Mouse (Mus musculus): ENCODE results near the gene Astl. TPM values are rescaled to one million over a fixed set of nuclear protein-coding genes. Genes with fewer than 3 reads are reported as not detected.

Gene Astl
- polyA plus RNA-seq, 1 experiment, result 0.01 TPM

GRCm38 (mm10) chr2:127398738-127399137, 60.3 kb downstream of the Astl start:
- no peak overlapping the region for H3ac ChIP-seq (ENCODE audit: control insufficient read depth, insufficient read length)
- no peaks in the 10 kb centered on the region for H3K79me2 ChIP-seq (ENCODE audit: control insufficient read depth, insufficient read depth)
- peaks cover 23% of the 10 kb centered on the region for H3K27me3 ChIP-seq (ENCODE audit: control insufficient read depth, insufficient read depth, insufficient read length)
- no peak for TF ChIP-seq SRF (IDR thresholded peaks at IDR 0.05; ENCODE audit: control insufficient read depth, insufficient read length, low read depth)
- TF ChIP-seq TCF12 (IDR thresholded peaks at IDR 0.05; ENCODE audit: insufficient read depth, poor library complexity, severe bottlenecking), result no peak
- no peak for TF ChIP-seq POLR2AphosphoS2 (IDR thresholded peaks at IDR 0.05; ENCODE audit: insufficient read length, low read depth)
- no peak for TF ChIP-seq MAX (IDR thresholded peaks at IDR 0.05; ENCODE audit: low read depth)
- TF ChIP-seq REST (IDR thresholded peaks at IDR 0.05; ENCODE audit: insufficient read depth, insufficient read length), result no peak
- no peak for TF ChIP-seq E2F4 (IDR thresholded peaks at IDR 0.05; ENCODE audit: insufficient read depth)
- no peak for TF ChIP-seq MYOD1 (IDR thresholded peaks at IDR 0.05; ENCODE audit: control insufficient read depth in 1 of 3, insufficient read length in 2 of 3, low read depth in 2 of 3)
- TF ChIP-seq POLR2A (IDR thresholded peaks at IDR 0.05; ENCODE audit: insufficient read length, low read depth), result no peak
- TF ChIP-seq TCF3 (IDR thresholded peaks at IDR 0.05; ENCODE audit: insufficient read length, low read depth), result no peak
- TF ChIP-seq MYOG (IDR thresholded peaks at IDR 0.05; ENCODE audit: control insufficient read depth in 1 of 3, insufficient read depth in 1 of 3, insufficient read length in 2 of 3, low read depth in 2 of 3), result no peak
- TF ChIP-seq USF1 (IDR thresholded peaks at IDR 0.05; ENCODE audit: low read depth), result no peak
- no peak for TF ChIP-seq CEBPB (IDR thresholded peaks at IDR 0.05; ENCODE audit: insufficient read depth, poor library complexity, severe bottlenecking)
- H3K4me3 ChIP-seq, result no peak overlapping the region
- no peak overlapping the region for H3K4me2 ChIP-seq (ENCODE audit: low read depth)
- no peaks in the 10 kb centered on the region for H3K36me3 ChIP-seq (ENCODE audit: control insufficient read depth, insufficient read depth)

Other genes with a start within 250 kb of the Astl start
- gene Ncaph, start 204.7 kb upstream of the Astl start, polyA plus RNA-seq (2012; fragmentation: generic; extraction: Trizol), result 14.2 TPM
- 1.2 TPM for gene Itpripl1, start 195.2 kb upstream of the Astl start, polyA plus RNA-seq (2012; fragmentation: generic; extraction: Trizol)
- 1.1 TPM for gene 1810024B03Rik, start 130.4 kb upstream of the Astl start, polyA plus RNA-seq (2012; fragmentation: generic; extraction: Trizol)
- 41.2 TPM for gene Snrnp200, start 130.3 kb upstream of the Astl start, polyA plus RNA-seq (2012; fragmentation: generic; extraction: Trizol)
- gene Ciao1, start 90.8 kb upstream of the Astl start, polyA plus RNA-seq (2012; fragmentation: generic; extraction: Trizol), result 53.9 TPM
- 23.0 TPM for gene Tmem127, start 90.7 kb upstream of the Astl start, polyA plus RNA-seq (2012; fragmentation: generic; extraction: Trizol)
- gene Stard7, start 68.4 kb upstream of the Astl start, polyA plus RNA-seq (2012; fragmentation: generic; extraction: Trizol), result 25.9 TPM
- 4.5 TPM for gene Dusp2, start 2.5 kb upstream of the Astl start, polyA plus RNA-seq (2012; fragmentation: generic; extraction: Trizol)
- gene Adra2b, start 24.6 kb downstream of the Astl start, polyA plus RNA-seq (2012; fragmentation: generic; extraction: Trizol), result not detected
- gene Gpat2, start 86.6 kb downstream of the Astl start, polyA plus RNA-seq (2012; fragmentation: generic; extraction: Trizol), result not detected
- gene Fahd2a, start 105.9 kb downstream of the Astl start, polyA plus RNA-seq (2012; fragmentation: generic; extraction: Trizol), result 5.9 TPM
- gene Kcnip3, start 183.5 kb downstream of the Astl start, polyA plus RNA-seq (2012; fragmentation: generic; extraction: Trizol), result 0.28 TPM
- not detected for gene Prom2, start 202.8 kb downstream of the Astl start, polyA plus RNA-seq (2012; fragmentation: generic; extraction: Trizol)
- gene Zfp661, start 248.5 kb downstream of the Astl start, polyA plus RNA-seq (2012; fragmentation: generic; extraction: Trizol), result 1.4 TPM
- gene Mrps5, start 248.6 kb downstream of the Astl start, polyA plus RNA-seq (2012; fragmentation: generic; extraction: Trizol), result 72.0 TPM